Mouse (Mus musculus): ENCODE results near the gene Cdh13. TPM values are rescaled to one million over a fixed set of nuclear protein-coding genes. Genes with fewer than 3 reads are reported as not detected.
"Not testable (repeated sequence)": the region's sequence is repeated elsewhere in the genome, so short reads cannot be mapped to it uniquely, and the experiment has no call there.

The Cdh13 gene
- polyA plus RNA-seq, 1 experiment from 2014 or later = 24.3 TPM

- no peaks in the 10 kb centered on the region for H3K9me3 ChIP-seq (ENCODE audit: control insufficient read depth, low read length)
- H3K27ac ChIP-seq (replicated peaks; ENCODE audit: low read depth, low read length) = no peak overlapping the region
- ATAC-seq (ENCODE audit: low read depth) (no peak), DNase-seq (ENCODE audit: low spot score) (no peak)
- no peak overlapping the region for H3K4me3 ChIP-seq (ENCODE audit: low read depth, low read length)
- H3K9ac ChIP-seq (ENCODE audit: low read depth, low read length) = no peak overlapping the region
- H3K4me2 ChIP-seq (ENCODE audit: low read depth, low read length) = no peak overlapping the region
- WGBS = 87% methylated on average over 5 of the region's 5 CpGs
- H3K4me1 ChIP-seq (ENCODE audit: control insufficient read depth, insufficient read depth, low read length) = no peaks in the 10 kb centered on the region
- no peaks in the 10 kb centered on the region for H3K36me3 ChIP-seq (ENCODE audit: control insufficient read depth, insufficient read depth, low read length)
- no peaks in the 10 kb centered on the region for H3K27me3 ChIP-seq (replicated peaks; ENCODE audit: control insufficient read depth, insufficient read depth, low read length)
These were observed 458.2 kb downstream of the Cdh13 start for GRCm38 (mm10) chr8:118741781-118742180.

GRCm38 (mm10) chr8:118744991-118745390, 461.5 kb downstream of the Cdh13 start:
- 90% methylated on average over 13 of the region's 13 CpGs for WGBS
- H3K9me3 ChIP-seq (ENCODE audit: control insufficient read depth, low read length) = no peaks in the 10 kb centered on the region
- ATAC-seq (ENCODE audit: low read depth) = no peak
- no peak overlapping the region for H3K9ac ChIP-seq (ENCODE audit: low read depth, low read length)
- H3K4me1 ChIP-seq (ENCODE audit: control insufficient read depth, insufficient read depth, low read length) = no peaks in the 10 kb centered on the region
- H3K4me2 ChIP-seq (ENCODE audit: low read depth, low read length) = no peak overlapping the region
- no peaks in the 10 kb centered on the region for H3K36me3 ChIP-seq (ENCODE audit: control insufficient read depth, insufficient read depth, low read length)
- H3K27ac ChIP-seq (replicated peaks; ENCODE audit: low read depth, low read length) = no peak overlapping the region
- H3K4me3 ChIP-seq (ENCODE audit: low read depth, low read length) = no peak overlapping the region
- no peaks in the 10 kb centered on the region for H3K27me3 ChIP-seq (replicated peaks; ENCODE audit: control insufficient read depth, insufficient read depth, low read length)
- DNase-seq (ENCODE audit: low spot score) = no peak

DNA sequence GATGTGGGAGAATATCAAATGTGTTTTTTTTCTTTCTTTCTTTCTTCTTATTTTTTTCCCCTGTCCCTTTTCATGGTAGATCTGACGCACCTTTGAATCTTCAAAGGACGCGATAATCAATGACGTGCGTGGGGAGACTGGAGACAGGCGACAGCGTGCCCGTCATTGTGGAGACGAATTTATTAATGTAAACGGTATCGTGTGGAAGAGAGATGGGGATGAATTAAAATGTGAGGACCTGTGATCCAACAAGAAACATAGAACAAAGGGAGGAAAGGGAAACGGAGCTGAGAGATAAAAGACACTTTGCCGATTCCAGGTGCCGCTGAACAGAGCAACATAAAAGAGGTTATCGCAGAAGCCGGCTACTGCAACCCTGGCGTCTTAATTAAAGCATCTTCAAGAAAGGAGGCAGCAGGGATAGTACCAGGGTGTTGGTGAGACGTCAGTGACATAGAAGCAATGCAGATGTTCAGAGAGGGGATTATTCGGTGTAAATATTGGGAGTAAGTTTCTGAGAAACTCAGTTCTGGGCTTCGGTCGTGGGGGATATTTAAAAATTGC, 464.6 kb downstream of the Cdh13 start:
- 87% methylated on average over 21 of the region's 21 CpGs for WGBS
- Histone ChIP-seq H3K4me3 (ENCODE audit: low read depth, low read length) (no peak overlapping the region), H3K4me1 (ENCODE audit: control insufficient read depth, insufficient read depth, low read length) (no peaks in the 10 kb centered on the region), H3K27me3 (replicated peaks; ENCODE audit: control insufficient read depth, insufficient read depth, low read length) (no peaks in the 10 kb centered on the region), H3K27ac (replicated peaks; ENCODE audit: low read depth, low read length) (no peak overlapping the region), H3K36me3 (ENCODE audit: control insufficient read depth, insufficient read depth, low read length) (no peaks in the 10 kb centered on the region), H3K9me3 (ENCODE audit: control insufficient read depth, low read length) (no peaks in the 10 kb centered on the region), H3K4me2 (ENCODE audit: low read depth, low read length) (no peak overlapping the region), H3K9ac (ENCODE audit: low read depth, low read length) (no peak overlapping the region)
- ATAC-seq (ENCODE audit: low read depth) (no peak), DNase-seq (ENCODE audit: low spot score) (no peak)

GRCm38 (mm10) chr8:118749191-118749590, 465.7 kb downstream of the Cdh13 start:
- Histone ChIP-seq H3K4me2 (ENCODE audit: low read depth, low read length) (no peak overlapping the region), H3K36me3 (ENCODE audit: control insufficient read depth, insufficient read depth, low read length) (no peaks in the 10 kb centered on the region), H3K4me1 (ENCODE audit: control insufficient read depth, insufficient read depth, low read length) (no peaks in the 10 kb centered on the region), H3K9ac (ENCODE audit: low read depth, low read length) (no peak overlapping the region), H3K27ac (replicated peaks; ENCODE audit: low read depth, low read length) (no peak overlapping the region), H3K27me3 (replicated peaks; ENCODE audit: control insufficient read depth, insufficient read depth, low read length) (no peaks in the 10 kb centered on the region), H3K4me3 (ENCODE audit: low read depth, low read length) (no peak overlapping the region), H3K9me3 (ENCODE audit: control insufficient read depth, low read length) (no peaks in the 10 kb centered on the region)
- DNase-seq (ENCODE audit: low spot score) (no peak), ATAC-seq (ENCODE audit: low read depth) (no peak)
- 91% methylated on average over 3 of the region's 3 CpGs for WGBS

GRCm38 (mm10) chr8:118749786-118750185, 466.3 kb downstream of the Cdh13 start:
- Histone ChIP-seq H3K27me3 (replicated peaks; ENCODE audit: control insufficient read depth, insufficient read depth, low read length) (no peaks in the 10 kb centered on the region), H3K27ac (replicated peaks; ENCODE audit: low read depth, low read length) (no peak overlapping the region), H3K36me3 (ENCODE audit: control insufficient read depth, insufficient read depth, low read length) (no peaks in the 10 kb centered on the region), H3K4me2 (ENCODE audit: low read depth, low read length) (no peak overlapping the region), H3K4me1 (ENCODE audit: control insufficient read depth, insufficient read depth, low read length) (no peaks in the 10 kb centered on the region), H3K4me3 (ENCODE audit: low read depth, low read length) (no peak overlapping the region), H3K9ac (ENCODE audit: low read depth, low read length) (no peak overlapping the region), H3K9me3 (ENCODE audit: control insufficient read depth, low read length) (no peaks in the 10 kb centered on the region)
- WGBS = 88% methylated on average over 11 of the region's 11 CpGs
- ATAC-seq (ENCODE audit: low read depth) (no peak), DNase-seq (ENCODE audit: low spot score) (no peak)

GRCm38 (mm10) chr8:118753710-118754109, 470.2 kb downstream of the Cdh13 start:
- ATAC-seq (ENCODE audit: low read depth) (no peak), DNase-seq (ENCODE audit: low spot score) (no peak)
- Histone ChIP-seq H3K9me3 (ENCODE audit: control insufficient read depth, low read length) (no peaks in the 10 kb centered on the region), H3K4me2 (ENCODE audit: low read depth, low read length) (no peak overlapping the region), H3K27me3 (replicated peaks; ENCODE audit: control insufficient read depth, insufficient read depth, low read length) (no peaks in the 10 kb centered on the region), H3K4me3 (ENCODE audit: low read depth, low read length) (no peak overlapping the region), H3K4me1 (ENCODE audit: control insufficient read depth, insufficient read depth, low read length) (no peaks in the 10 kb centered on the region), H3K27ac (replicated peaks; ENCODE audit: low read depth, low read length) (no peak overlapping the region), H3K9ac (ENCODE audit: low read depth, low read length) (no peak overlapping the region), H3K36me3 (ENCODE audit: control insufficient read depth, insufficient read depth, low read length) (no peaks in the 10 kb centered on the region)
- 76% methylated on average over 12 of the region's 12 CpGs for WGBS

- no peaks in the 10 kb centered on the region for H3K36me3 ChIP-seq (ENCODE audit: control insufficient read depth, insufficient read depth, low read length)
- DNase-seq (ENCODE audit: low spot score) = no peak
- H3K27me3 ChIP-seq (replicated peaks; ENCODE audit: control insufficient read depth, insufficient read depth, low read length) = no peaks in the 10 kb centered on the region
- H3K27ac ChIP-seq (replicated peaks; ENCODE audit: low read depth, low read length) = no peak overlapping the region
- H3K9me3 ChIP-seq (ENCODE audit: control insufficient read depth, low read length) = no peaks in the 10 kb centered on the region
- H3K9ac ChIP-seq (ENCODE audit: low read depth, low read length) = no peak overlapping the region
- H3K4me2 ChIP-seq (ENCODE audit: low read depth, low read length) = no peak overlapping the region
- no peak for ATAC-seq (ENCODE audit: low read depth)
- no peak overlapping the region for H3K4me3 ChIP-seq (ENCODE audit: low read depth, low read length)
- WGBS = 85% methylated on average over 7 of the region's 7 CpGs
- no peaks in the 10 kb centered on the region for H3K4me1 ChIP-seq (ENCODE audit: control insufficient read depth, insufficient read depth, low read length)
These were observed 470.6 kb downstream of the Cdh13 start for GRCm38 (mm10) chr8:118754119-118754518.

GRCm38 (mm10) chr8:118777507-118777906, 494.0 kb downstream of the Cdh13 start:
- not testable (repeated sequence) for H3K9me3 ChIP-seq (ENCODE audit: control insufficient read depth, low read length); H3K27me3 ChIP-seq (replicated peaks; ENCODE audit: control insufficient read depth, insufficient read depth, low read length); H3K4me1 ChIP-seq (ENCODE audit: control insufficient read depth, insufficient read depth, low read length); H3K4me3 ChIP-seq (ENCODE audit: low read depth, low read length); H3K4me2 ChIP-seq (ENCODE audit: low read depth, low read length); ATAC-seq (ENCODE audit: low read depth); H3K9ac ChIP-seq (ENCODE audit: low read depth, low read length); H3K27ac ChIP-seq (replicated peaks; ENCODE audit: low read depth, low read length); DNase-seq (ENCODE audit: low spot score); H3K36me3 ChIP-seq (ENCODE audit: control insufficient read depth, insufficient read depth, low read length)
- 93% methylated on average over 6 of the region's 6 CpGs for WGBS

DNA sequence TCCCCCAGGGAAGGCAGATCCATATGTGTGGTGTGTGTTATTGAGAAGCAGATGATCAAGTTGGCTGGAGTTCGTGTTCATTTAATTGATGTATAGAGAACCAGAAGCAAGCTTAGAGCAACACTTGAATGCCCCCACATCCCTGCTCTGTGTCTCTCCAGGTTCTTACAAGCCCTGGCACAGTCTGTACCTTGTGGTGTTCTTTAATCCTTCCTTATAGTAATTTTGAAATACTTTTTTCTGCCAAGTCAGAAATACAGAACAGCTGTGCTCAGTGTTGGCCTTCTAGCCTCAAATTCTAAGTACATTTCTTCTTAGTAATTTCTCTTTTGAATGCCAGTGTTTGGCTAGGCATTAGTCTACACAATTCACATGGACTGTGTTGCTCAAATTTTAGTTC, 494.8 kb downstream of the Cdh13 start:
- Histone ChIP-seq H3K27me3 (replicated peaks; ENCODE audit: control insufficient read depth, insufficient read depth, low read length) (no peaks in the 10 kb centered on the region), H3K9ac (ENCODE audit: low read depth, low read length) (no peak overlapping the region), H3K4me3 (ENCODE audit: low read depth, low read length) (no peak overlapping the region), H3K4me2 (ENCODE audit: low read depth, low read length) (no peak overlapping the region), H3K36me3 (ENCODE audit: control insufficient read depth, insufficient read depth, low read length) (no peaks in the 10 kb centered on the region), H3K4me1 (ENCODE audit: control insufficient read depth, insufficient read depth, low read length) (0 out of 2 replicates have a peak, but pooled peaks cover 3% of the 10 kb centered on the region), H3K9me3 (ENCODE audit: control insufficient read depth, low read length) (no peaks in the 10 kb centered on the region), H3K27ac (replicated peaks; ENCODE audit: low read depth, low read length) (no peak overlapping the region)
- ATAC-seq (ENCODE audit: low read depth) (0 out of 2 replicates have a peak, but pooled peaks have one; percentile 50), DNase-seq (ENCODE audit: low spot score) (peak; percentile 65)
- WGBS = 69% methylated on average over 1 of the region's 1 CpGs
